Mouse (Mus musculus): ENCODE measurements around the gene Sstr2. TPM values are rescaled to one million over a fixed set of nuclear protein-coding genes. Genes with fewer than 3 reads are reported as not detected.
"Not testable (repeated sequence)": the region's sequence is repeated elsewhere in the genome, so short reads cannot be mapped to it uniquely, and the experiment has no call there.

The Sstr2 gene
- polyA plus RNA-seq, 2 experiments from 2014 or later: not detected

GRCm38 (mm10) chr11:113658763-113659162 is 39.6 kb downstream of the Sstr2 start:
- ATAC-seq: peak; percentile 67

GRCm38 (mm10) chr11:113660213-113660612 is 41.1 kb downstream of the Sstr2 start:
- not testable (repeated sequence) for ATAC-seq

GRCm38 (mm10) chr11:113660940-113661339 is 41.8 kb downstream of the Sstr2 start:
- ATAC-seq: no peak

- no peak for ATAC-seq
Observed at GRCm38 (mm10) chr11:113661835-113662351, 42.8 kb downstream of the Sstr2 start.

- no peak for ATAC-seq
Observed at GRCm38 (mm10) chr11:113664279-113664678, 45.1 kb downstream of the Sstr2 start.

- no peak for ATAC-seq
Observed at GRCm38 (mm10) chr11:113666205-113666604, 47.1 kb downstream of the Sstr2 start.

- peak; percentile 60 for ATAC-seq
Observed at GRCm38 (mm10) chr11:113666648-113667047, 47.5 kb downstream of the Sstr2 start.

- no peak for ATAC-seq
Observed at GRCm38 (mm10) chr11:113667122-113667521, 48.0 kb downstream of the Sstr2 start.

GRCm38 (mm10) chr11:113667704-113668103 is 48.6 kb downstream of the Sstr2 start:
- no peak for ATAC-seq

GRCm38 (mm10) chr11:113668857-113669256 is 49.7 kb downstream of the Sstr2 start:
- ATAC-seq: no peak

GRCm38 (mm10) chr11:113669711-113670110 is 50.6 kb downstream of the Sstr2 start:
- no peak for ATAC-seq

- no peak for ATAC-seq
Observed at GRCm38 (mm10) chr11:113673614-113674013, 54.5 kb downstream of the Sstr2 start.

GRCm38 (mm10) chr11:113674595-113674994 is 55.5 kb downstream of the Sstr2 start:
- ATAC-seq: no peak

Other genes starting within 250 kb of the Sstr2 start
- gene Cog1, start 29.8 kb downstream of the Sstr2 start, polyA plus RNA-seq (2017; shearing (Covaris generic)): 10 to 100 TPM; 17.6 to 17.9 TPM
- 10 to 100 TPM; 12.5 to 17.1 TPM for gene Slc39a11, start 30.7 kb downstream of the Sstr2 start, polyA plus RNA-seq (2017; shearing (Covaris generic))
- gene Fam104a, start 64.8 kb downstream of the Sstr2 start, polyA plus RNA-seq (2017; shearing (Covaris generic)): 10 to 100 TPM; 16.4 to 18.6 TPM
- 1 to 10 TPM; 6.8 to 8.6 TPM for gene D11Wsu47e, start 65.1 kb downstream of the Sstr2 start, polyA plus RNA-seq (2017; shearing (Covaris generic))
- under 1 TPM in 1 of 2 experiments, not detected in 1; 0.45 TPM for gene Cpsf4l, start 90.7 kb downstream of the Sstr2 start, polyA plus RNA-seq (2017; shearing (Covaris generic))
- 1 to 10 TPM; 2.4 to 2.5 TPM for gene Cdc42ep4, start 132.5 kb downstream of the Sstr2 start, polyA plus RNA-seq (2017; shearing (Covaris generic))

Data from activated CD4-positive, CD25-positive, alpha-beta regulatory T cell, adult 4 months (primary cell).